Mouse (Mus musculus) gastrocnemius, postnatal 36 days (tissue): ENCODE data around the gene Hand2. TPM values are rescaled to one million over a fixed set of nuclear protein-coding genes. Genes with fewer than 3 reads are reported as not detected.

Experiments used
- DNase-seq, 2 experiments: peaks; one replicate each; pipeline ENCODE4 v3.0.0; 2022
- intact Hi-C: fragments of 180-260 bp; cut with DNase I; formaldehyde crosslinking; loops from one replicate; pipeline ENCODE4 v1.15.1; 2025
- total RNA-seq, 2 experiments: library from RNA; stranded (reverse); gene quantifications; 2 replicates each; pipeline ENCODE4 v1.2.3; 2021

The Hand2 gene
- total RNA-seq, 2 experiments from 2014 or later = not detected

DNA sequence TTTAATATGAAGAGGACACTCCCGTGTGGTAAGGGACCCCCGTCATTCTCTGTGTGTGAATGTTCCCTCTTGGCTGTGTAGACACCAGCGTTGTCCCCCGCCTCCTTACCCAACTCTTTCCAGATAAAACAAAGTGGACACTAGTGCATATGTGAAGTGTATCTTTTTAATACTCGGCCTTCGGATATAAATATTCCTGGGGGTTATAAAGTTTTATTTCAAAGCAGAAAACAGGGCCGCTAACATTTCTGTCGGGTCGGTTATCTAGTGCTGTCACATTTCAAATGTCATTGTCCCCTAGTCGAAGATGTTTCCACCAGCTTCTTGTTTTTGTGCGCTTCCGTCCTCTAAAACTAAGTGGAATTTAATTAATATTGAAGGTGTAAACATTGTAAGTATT, 3.3 kb downstream of the Hand2 start:
- intact Hi-C loops = no loop called here
- DNase-seq = no peak

DNA sequence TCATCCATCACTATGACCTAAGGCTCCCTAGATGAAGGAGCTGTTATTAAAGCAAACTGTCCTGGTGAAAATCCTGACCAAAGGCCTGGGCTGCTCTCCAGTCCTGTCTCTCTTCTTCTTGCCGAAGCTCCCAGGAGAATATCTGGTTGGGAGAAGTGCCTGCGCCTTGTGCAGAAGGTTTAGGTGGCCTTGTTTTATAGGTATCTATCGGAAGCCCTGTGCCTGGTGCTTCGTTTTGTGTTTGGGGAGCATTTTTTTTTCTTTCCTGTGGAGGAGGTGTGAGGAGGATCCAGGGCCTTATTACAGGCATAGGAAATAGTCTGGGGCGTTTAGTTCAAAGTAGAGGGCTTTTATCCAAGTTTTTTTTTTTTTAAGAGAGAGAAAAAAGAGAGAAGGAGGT, 3.9 kb downstream of the Hand2 start:
- no peak for DNase-seq
- intact Hi-C loops = no loop called here

DNA sequence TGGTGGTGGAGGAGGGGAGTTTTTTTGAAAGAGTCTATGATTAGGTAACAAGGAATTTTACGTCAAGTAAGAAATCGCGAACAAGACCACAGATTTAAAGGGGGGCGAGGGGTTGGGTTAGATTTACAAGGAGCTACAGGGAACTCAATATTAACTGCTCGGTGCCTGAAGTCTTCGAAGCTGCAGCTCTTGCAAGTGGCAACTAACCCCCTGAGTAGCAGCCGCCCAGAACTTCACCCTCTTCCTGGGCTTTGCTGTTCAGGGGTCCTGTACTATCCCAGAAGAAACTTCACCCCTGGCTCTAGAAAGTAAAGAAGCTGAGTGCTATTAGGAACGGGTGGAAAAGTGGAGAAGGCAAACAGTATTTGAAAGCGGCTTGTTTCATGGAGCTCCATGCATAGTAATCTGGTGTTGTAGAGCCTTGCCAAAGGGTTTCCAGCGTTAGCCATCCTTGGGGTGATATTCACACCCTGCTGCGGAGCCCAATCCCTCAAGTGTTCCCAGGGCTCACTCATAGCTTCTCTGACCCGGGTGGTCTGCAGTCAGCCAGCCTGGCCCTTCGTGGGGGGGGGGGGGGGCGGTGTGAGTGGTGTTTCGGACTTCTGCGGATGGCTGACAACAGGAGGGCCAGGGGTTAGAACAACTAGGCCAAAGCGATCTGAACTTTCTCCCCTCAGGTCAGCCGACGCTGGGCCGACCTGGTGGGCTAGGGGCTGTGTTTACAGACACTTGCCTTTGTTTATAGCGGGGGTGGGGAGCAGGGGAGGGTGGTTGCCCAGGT, 4.5 kb downstream of the Hand2 start:
- DNase-seq = no peak
- intact Hi-C loops = no loop called here

DNA sequence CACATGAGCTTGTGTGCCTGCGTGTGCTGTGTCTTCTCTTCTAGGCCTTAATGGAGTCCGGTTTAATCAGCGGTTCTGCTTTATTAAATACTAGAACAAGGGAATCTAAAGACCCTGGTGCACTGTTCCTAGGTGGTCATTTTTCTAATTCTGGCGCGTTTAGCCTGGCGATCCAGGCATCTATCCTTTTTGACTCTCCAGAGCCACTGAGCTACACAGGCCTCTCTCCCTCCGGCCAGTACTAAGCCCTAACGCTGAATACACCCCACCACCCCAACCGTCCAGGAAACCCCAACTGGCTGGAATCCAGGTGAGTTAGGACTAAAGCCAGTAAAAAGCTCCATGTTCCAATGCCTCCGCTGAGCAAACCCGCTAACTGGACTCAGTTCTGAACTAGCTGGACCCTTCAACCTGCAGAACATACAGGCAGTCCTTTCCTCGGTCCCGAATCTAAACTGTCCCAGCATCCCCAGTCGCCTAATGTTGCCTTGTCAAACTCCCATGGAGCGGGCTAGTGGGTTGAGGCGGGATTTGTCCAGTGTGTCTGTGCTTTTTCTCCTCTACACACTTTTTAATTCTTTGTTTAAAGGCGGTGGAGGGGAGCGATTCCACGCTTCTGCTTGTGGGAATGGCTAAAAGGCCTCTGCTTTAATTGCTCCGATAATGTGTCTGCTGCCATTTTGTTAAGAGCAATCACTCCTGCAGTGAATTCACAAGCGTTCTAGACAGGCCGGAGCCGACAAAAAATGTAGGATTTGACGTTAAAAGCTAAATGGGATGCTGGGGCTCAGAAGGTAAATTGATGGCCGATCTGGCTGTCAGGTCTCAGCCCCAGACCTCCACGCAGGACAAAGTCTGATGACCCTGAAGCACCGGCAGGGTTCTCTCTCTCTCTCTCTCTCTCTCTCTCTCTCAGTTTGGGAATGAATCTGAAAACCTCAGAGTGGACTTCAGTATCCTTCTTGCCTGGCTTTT, 5.6 kb downstream of the Hand2 start:
- DNase-seq = no peak
- intact Hi-C loops = no loop called here

DNA sequence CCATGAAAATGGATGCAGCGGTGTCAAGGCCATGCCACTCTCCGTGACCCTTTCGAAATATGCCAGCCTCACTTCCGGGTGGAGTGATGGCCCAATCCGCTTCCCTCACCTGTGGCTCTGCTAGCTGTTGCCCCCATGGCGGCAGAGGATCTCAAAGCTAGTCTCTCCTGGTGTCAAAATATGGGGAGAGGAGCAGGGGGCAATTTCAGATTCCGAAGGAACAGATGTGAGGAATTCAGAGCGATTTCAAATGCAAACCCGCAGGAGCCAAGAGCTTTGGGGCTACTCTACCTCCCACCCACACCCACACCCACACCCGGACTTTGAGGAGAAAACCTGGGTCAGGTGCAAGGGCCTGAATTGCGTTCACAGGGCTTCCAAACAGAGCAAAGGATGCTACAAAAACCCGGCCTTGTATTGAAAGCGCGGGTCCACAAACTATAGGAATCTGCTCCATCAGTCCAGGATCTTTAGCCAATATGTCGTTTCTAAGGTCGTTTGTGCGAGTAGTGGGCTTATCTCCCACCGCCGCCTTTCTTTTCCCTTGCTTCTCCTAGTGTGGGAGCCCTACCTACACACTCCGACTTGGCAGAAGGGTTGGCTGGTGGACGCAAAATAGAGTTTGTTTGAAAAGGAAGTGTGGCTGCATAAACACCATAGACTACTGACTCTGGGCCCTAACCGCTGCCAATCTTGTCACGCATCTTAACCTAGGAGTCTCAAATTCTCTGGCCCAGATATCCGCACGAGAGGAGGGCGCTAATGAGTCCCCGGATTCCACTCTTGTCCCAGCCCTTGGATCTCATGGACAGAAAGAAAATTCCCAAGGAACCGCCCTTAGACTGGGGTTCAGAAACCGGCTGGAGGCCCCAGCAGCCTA, 6.7 kb downstream of the Hand2 start:
- intact Hi-C loops = no loop called here
- no peak for DNase-seq

DNA sequence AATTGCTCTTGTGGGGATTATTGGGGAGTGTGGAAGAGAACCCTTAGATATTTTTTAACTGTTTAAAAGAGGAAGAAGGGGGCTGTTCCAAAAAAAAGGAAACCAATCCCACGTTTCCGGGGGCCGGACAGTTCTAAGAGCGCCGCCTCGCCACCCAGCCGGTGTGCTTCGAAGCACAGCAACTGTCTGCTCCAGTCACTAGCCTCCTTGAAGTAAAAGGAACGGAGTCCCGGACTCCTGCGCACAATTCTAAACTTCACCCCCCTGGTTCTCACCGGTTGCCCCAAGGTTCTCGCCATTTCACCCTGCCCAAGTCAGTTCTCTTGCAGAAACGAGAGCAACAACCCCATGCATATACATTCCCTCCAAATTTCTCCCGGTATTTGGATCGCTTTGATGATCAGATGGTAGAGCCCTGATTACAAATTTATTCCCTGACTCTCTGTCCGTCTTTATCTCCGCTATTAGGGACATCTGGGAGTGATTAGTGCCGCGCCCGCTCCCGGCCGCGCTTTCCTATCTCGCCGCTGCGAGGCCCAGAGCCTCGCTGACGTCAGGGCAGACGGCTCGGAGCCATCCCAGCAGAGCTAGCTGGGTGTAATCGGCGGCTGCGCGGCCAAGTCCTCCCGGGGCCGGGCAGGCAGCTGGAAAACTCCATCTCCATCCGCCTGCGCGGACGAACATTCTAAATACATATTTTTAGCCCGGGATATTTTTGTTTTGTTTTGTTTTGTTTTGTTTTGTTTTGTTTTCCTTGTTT, 7.6 kb downstream of the Hand2 start:
- peak; percentile 56 to 66 for DNase-seq
- intact Hi-C loops = no loop called here

DNA sequence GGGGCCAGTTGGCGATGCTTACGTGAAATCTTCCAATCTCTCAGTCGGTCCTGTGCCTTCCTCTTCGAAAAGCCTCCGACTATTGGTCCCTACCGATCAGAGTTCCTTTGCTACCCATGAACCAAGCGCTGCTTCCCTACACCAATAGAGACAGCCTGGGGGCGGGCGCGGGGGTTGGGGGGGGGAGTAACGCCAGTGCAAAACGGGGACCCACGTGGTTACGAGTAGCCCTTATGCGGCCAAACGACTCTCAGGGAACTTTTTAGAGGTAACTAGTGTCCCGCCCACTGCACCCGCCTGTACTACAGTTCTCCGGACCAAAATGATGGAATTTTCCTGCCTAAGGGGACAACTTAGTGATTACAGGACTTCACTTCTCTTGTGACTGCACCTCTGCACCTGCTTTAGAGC, 8.2 kb downstream of the Hand2 start:
- intact Hi-C loops = no loop called here
- no peak for DNase-seq

DNA sequence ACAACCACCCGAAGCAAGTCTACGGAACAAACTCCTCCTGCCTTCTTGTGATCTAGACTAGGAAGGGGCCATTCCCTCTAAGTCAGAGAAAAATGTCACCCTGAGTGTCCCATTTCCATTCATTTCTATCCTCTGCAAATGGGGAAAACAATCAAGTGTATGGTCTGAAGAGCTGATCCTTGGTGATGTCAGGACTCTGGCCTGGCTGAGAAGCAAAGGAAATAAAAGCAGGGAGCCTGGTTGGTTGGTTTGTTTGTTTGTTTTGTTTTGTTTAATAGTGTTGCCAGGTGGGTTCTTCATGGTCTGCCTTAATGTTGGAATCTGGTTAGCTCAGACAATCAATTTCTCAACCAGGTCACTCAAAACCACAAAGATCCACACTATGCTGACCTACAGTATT, 9.3 kb downstream of the Hand2 start:
- intact Hi-C loops = no loop called here
- DNase-seq = no peak

DNA sequence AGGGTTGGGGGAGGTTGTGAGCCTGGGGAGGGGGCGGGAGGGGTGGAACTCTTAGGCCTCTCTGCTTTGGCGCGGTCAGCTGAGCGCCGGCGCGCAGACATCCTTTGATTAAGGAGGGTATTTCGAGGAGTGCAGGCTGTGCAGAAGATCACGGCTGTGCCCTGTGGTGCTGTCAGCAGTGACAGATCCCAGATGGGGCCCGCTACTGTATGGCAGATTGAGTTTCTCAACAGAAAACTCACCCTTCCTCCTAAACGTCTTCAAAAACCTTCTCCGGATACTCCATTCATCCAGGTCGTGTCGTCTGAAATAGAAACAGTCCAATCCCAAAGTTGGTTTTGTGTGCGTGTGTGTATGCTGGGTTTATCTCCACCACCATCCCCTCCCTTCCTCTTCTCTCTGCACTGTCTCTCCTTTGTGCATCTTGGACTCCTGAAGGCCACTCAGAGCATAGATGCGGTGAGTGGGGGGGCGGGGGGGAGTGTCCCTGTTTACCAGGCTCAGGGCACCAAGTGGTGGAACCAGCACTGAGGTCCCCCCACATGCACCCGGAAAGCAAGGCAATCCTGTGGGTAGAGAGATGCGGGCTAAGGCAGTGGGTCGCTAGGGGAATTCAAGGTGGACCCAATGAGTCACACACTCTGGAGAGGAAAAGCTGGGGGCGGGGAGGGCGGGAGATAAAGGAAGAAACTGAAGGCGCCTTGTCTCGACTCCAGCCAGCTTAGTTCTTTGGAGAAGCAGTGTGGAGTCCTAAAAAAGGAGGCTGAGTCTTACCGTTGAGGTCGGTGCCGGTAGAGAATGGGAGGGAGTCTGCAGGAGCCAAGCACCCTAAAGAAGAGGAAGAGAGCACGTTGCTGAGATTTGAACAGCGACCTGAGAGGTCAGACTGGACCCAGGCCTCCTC, 11.2 kb downstream of the Hand2 start:
- DNase-seq = no peak
- intact Hi-C loops = no loop called here

DNA sequence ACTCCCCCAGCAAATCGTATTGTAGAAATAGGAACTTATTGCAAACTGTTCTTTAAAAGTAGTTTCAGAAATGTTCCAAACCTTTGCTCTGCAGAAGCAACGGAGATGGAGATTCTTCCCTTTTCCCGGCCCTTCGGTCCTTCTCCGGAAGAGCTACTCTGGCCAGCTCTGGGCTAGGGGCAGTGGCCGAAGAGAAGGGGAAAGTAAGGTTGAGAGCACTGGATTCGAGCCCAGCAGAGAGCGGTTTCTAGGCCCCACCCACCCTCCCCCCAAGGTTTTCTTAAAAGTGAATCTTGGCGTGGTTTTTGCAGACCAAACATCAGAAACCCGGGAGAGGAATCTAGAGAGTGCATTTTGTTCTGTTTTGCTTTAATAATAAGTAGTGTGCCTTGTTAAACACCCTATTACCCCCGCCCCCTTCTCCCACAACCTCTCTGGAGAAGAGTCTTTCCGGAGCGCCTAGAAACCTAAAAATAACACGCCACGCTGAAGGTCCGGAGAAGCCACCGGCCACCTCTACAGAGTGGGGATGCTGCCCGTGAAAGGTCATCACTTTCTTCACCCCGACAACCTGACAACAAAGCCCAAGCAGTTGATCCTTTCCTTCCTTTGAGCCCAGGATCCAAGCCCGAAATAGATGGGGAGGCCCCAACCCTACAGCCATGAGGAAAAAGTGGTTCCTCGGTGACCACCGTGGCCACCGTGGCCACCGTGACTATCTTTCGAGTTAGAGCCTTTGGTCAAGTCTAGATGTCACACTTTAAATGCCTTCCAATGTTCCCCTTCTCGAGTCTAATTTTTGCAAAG, 12.1 kb downstream of the Hand2 start:
- intact Hi-C loops = no loop called here
- no peak for DNase-seq

DNA sequence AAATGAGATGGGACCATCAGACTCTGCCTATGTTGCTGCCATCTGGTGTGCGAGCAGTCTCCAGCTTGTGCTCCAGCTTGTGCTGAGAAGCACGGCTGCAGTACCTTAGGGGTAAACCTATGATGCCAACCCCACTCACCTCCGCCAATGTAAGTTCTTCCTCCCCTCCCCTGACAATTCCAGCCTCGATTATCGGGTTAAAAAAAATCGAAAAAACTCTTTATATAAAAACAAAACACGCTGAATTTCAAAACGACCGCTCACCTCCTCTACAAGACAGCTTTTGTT, 12.6 kb downstream of the Hand2 start:
- intact Hi-C loops = no loop called here
- DNase-seq = no peak

DNA sequence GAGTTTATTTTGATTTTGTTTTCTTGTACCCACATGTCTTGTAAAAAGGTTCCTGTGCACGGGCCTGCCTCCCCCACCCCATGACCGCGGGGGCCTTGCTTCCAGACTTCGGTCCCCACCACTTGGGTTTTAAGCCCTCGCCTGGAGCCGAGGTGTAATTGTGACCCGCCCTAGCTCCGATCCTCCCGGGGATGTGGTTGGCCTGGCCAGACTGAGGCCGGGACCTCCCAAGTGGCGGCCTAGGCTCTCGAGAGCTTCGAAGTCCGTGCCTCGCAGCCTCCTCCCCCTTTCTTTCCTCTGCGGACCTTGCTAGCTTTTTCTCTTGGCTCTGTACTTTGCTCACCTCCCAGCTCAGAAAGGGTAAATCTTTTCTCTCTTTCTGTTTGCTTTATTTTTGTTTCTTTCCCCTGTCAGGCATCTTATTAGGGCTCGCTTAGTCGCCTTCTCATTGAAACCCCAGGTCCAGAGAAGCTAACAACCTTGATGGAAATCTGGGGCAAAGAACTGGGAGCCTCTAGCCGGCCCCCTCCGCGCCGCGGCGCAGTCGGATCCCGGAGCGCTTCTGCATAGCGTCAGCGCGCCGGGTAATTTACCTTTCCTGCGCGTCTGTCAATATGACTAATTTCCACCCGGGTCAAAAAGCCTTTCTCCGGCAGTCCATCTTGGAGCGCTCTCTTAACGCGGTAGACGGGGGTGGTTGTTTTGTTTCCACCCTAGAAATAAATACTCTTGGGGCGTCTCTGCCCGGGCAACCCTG, 13.2 kb downstream of the Hand2 start:
- DNase-seq = no peak
- intact Hi-C loops = no loop called here

DNA sequence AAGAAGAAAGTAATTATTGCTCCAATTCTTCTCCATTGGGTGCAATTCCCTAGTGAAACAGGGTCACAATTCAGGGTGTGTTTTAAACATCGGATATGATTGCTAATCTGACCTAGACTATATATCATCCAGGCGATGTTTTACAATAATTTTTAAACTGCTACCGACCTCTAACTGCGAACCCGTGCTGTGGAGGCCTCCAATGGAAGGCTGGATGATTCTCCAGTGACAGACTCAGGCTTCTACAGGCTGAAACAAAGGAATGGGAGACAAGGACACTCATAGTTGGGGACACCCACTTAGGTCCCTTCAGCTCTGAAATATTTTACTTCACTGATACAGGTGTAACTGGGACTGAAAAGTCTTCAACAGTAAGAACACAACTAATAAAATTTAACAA, 13.9 kb downstream of the Hand2 start:
- intact Hi-C loops = no loop called here
- no peak for DNase-seq

DNA sequence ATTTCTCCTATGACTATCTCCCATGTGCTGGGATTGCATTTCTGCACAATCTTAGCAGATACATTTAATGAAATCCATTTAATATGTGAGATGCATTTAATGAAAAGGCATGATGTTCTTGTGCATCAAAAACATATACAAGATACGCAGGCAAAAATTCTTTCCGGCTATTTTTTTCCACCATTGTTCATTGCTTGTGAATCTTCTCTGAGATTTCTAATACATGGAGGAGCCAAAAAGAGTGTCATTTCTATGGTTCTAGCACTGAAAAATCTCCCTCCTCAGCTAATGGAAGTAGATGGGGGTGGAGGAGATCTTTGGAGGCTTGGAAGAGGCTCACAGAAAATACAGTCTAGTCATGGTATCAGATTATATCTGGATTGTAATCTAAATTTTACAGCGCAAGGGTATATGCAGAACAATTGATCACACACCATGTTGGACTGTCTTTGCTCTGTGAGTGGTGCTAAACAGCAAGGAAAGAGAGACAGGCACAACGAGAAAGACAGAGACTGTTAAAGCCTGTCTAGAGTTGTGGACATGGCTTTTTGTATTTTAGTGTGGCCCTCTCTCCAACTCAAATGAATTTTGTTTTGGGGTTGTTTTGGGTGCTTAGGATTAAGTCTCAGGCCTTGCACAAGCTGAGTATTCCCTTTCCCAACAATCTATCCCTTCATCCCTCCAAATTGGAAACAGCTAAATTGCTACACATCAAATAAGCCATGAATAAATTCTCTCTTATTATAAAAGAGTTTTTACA, 16.7 kb downstream of the Hand2 start:
- intact Hi-C loops = no loop called here
- no peak for DNase-seq

DNA sequence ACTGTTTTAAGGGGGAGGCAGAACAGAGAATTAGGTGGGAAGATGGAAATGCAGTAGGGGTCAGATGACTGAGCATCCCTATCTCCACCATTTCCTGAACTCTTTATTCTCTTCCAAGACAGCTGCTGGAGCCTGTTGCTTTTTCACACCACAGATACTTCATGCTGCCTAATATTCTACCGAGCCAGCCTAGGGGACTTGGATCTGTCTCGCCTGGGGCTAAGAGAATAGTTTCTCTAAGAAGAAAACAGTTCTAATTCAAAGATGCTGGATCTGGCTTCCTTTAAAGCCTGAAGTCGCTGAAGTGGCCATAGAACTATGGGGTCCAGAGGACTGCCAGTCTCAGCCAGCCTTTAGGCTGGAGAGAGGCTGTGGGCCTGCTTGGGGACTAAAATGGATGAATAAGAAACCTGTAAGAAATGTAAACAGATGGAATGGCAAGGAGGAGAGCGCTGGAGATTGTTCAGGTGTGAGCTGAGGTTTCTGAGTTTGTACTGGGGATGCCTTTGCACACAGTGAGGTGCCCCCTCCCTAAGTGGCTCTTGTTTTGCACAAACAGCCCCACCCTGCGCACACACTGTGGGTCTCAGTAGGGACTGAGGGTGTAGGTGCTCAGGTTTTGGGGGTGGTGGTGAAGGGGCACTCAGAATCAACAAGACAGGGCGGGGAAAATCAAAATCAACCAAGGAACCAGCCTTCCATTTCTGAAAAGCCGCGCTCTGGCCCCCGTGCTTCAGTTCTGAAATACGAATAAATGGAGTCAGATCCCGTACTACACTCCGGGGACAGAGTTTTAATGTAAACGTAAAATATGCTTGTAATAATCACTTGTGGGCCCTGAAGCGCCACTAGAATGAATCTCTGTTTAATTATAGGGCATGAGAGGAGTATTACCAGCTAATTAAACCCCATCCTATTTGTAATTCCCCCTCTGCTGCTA, 19.2 kb downstream of the Hand2 start:
- DNase-seq = no peak
- intact Hi-C loops = no loop called here
